Mouse (Mus musculus) C2C12 (cell line): Measurements from ENCODE around the gene Oit1. TPM values are rescaled to one million over a fixed set of nuclear protein-coding genes. Genes with fewer than 3 reads are reported as not detected.

Source experiments
- H3K27me3 ChIP-seq: one replicate; pipeline ENCODE4 v1.6.1; 2011; ENCODE audit not compliant: control insufficient read depth, insufficient read depth, insufficient read length
- H3K36me3 ChIP-seq: one replicate; pipeline ENCODE4 v1.6.1; 2011; ENCODE audit not compliant: control insufficient read depth, insufficient read depth
- H3K4me3 ChIP-seq: one replicate; pipeline ENCODE4 v1.5.1; 2011; ENCODE audit warnings: mild to moderate bottlenecking, control low read depth; ENCODE audit not compliant: poor library complexity, insufficient read depth, severe bottlenecking
- H3K79me2 ChIP-seq: one replicate; pipeline ENCODE4 v1.6.1; 2011; ENCODE audit not compliant: control insufficient read depth, insufficient read depth
- H3K79me3 ChIP-seq: one replicate; pipeline ENCODE4 v1.6.1; 2011; ENCODE audit warnings: low read depth, control low read depth
- H3ac ChIP-seq: one replicate; pipeline ENCODE3; 2011; ENCODE audit warnings: low read depth; ENCODE audit not compliant: control insufficient read depth, insufficient read length
- CEBPB ChIP-seq: IDR thresholded peaks from one replicate; pipeline ENCODE4 v1.6.1; 2011; ENCODE audit warnings: low read depth, mild to moderate bottlenecking, control low read depth, moderate library complexity
- CTCF ChIP-seq: IDR thresholded peaks from one replicate; pipeline ENCODE4 v1.5.1; 2011; ENCODE audit not compliant: control insufficient read depth, insufficient read depth, insufficient read length
- FOSL1 ChIP-seq: IDR thresholded peaks from one replicate; pipeline ENCODE4 v1.8.0; 2011; ENCODE audit warnings: mild to moderate bottlenecking, low read length; ENCODE audit not compliant: poor library complexity, insufficient read depth, severe bottlenecking
- MAX ChIP-seq: IDR thresholded peaks from one replicate; pipeline ENCODE4 v1.6.1; 2011; ENCODE audit warnings: mild to moderate bottlenecking, control low read depth
- MYOD1 ChIP-seq: IDR thresholded peaks from one replicate; pipeline ENCODE4 v1.6.1; 2011; ENCODE audit warnings: low read depth; ENCODE audit not compliant: control insufficient read depth, insufficient read length
- MYOG ChIP-seq: IDR thresholded peaks from one replicate; pipeline ENCODE4 v1.6.1; 2011; ENCODE audit not compliant: control insufficient read depth, insufficient read length; ENCODE audit errors: extremely low read depth
- USF1 ChIP-seq: IDR thresholded peaks from one replicate; pipeline ENCODE4 v1.6.1; 2011; ENCODE audit warnings: low read depth, mild to moderate bottlenecking, control low read depth, moderate library complexity
- polyA plus RNA-seq: library from polyadenylated mRNA; unstranded; fragments of >200 nt; fragmentation: generic; extraction: Trizol; gene quantifications from one replicate; pipeline ENCODE4 v1.2.1, GENCODE M21; 2012; ENCODE audit warnings: missing spikeins

Gene Oit1
- polyA plus RNA-seq, 1 experiment, result not detected

DNA sequence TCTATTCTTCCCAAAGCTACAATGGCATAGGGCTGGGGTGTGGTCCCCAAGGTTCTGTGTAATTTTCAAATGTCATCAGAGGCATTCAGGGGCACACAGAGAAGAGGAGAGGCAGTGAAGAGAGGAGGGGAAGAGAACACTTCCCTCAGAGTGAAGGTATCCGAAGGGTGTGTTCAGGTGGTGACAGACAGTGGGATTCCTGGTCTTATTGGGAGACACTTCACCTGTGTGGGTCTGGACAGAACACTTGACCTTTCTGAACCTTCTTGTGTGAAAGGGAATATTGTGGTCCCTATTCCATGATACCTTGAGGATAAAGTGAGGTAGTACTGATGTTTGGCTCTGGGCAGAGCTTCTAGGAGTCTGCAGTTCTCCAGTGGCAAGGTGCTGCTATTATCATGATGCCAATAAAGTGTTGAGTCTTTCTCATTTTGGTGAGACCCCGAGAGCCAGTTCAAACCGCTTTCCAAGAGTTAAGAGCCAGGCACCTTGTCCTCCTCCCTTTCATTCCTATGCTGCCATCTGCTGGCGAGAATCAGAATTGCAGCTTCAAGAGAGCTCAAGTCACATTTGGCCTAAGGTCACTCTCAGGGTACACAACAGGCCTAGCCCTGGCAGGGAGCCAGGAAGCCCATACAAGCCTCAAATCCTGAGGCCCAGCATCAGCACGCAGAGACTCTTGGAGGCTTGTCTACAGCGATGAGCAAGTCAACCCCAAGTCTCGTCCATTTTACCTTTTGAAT, 32.1 kb downstream of the Oit1 start:
- Histone ChIP-seq H3K79me2 (no peaks in the 10 kb centered on the region), H3K79me3 (no peaks in the 10 kb centered on the region), H3K27me3 (peaks cover 3% of the 10 kb centered on the region), H3K4me3 (no peak overlapping the region), H3K36me3 (no peaks in the 10 kb centered on the region), H3ac (no peak overlapping the region)
- TF ChIP-seq MYOG, result no peak
- TF ChIP-seq CTCF, result peak; percentile 69

- Histone ChIP-seq H3K27me3 (peaks cover 3% of the 10 kb centered on the region), H3K36me3 (no peaks in the 10 kb centered on the region), H3K79me2 (no peaks in the 10 kb centered on the region), H3K4me3 (no peak overlapping the region), H3ac (no peak overlapping the region), H3K79me3 (no peaks in the 10 kb centered on the region)
- no peak for TF ChIP-seq USF1
- TF ChIP-seq CTCF, result no peak
- no peak for TF ChIP-seq CEBPB
- TF ChIP-seq MYOD1, result no peak
- TF ChIP-seq MAX, result no peak
- no peak for TF ChIP-seq FOSL1
- TF ChIP-seq MYOG, result no peak
Observed at GRCm38 (mm10) chr14:8345566-8345965, 33.0 kb downstream of the Oit1 start.

- H3K79me2 ChIP-seq, result no peaks in the 10 kb centered on the region
Observed at GRCm38 (mm10) chr14:8342509-8343106, 35.9 kb downstream of the Oit1 start.

DNA sequence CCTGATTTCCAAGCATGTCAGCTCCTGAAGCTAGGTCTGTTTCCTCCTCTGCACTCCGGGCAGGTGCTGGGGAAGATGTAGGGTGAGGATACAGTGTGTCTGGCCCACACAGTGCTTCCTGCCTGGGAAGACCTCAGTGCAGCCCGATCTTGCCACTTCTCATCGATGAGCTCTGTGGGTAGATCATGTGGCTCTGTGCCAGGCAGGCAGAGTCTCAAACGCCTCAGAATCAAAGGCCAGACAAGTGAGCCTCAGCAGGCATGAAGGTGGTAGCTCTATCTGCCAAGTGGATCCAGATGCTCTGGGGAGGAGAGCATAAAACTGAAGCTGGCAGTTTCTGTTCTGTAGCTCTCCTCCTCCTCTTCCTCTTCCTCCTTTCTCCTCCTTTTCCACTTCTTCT, 38.3 kb downstream of the Oit1 start:
- no peaks in the 10 kb centered on the region for H3K36me3 ChIP-seq
- H3K27me3 ChIP-seq, result peaks cover 3% of the 10 kb centered on the region
- H3K79me3 ChIP-seq, result no peaks in the 10 kb centered on the region
- TF ChIP-seq MYOG (no peak), FOSL1 (no peak)
- no peaks in the 10 kb centered on the region for H3K79me2 ChIP-seq
- no peak overlapping the region for H3K4me3 ChIP-seq
- no peak overlapping the region for H3ac ChIP-seq

More at GRCm38 (mm10) chr14:8342509-8343106, 35.9 kb downstream of the Oit1 start:
- H3K79me3 ChIP-seq, result no peaks in the 10 kb centered on the region
- peaks cover 3% of the 10 kb centered on the region for H3K27me3 ChIP-seq
- no peak overlapping the region for H3K4me3 ChIP-seq
- no peak overlapping the region for H3ac ChIP-seq
- TF ChIP-seq MAX (no peak), MYOG (no peak), FOSL1 (no peak), CEBPB (no peak), USF1 (no peak), MYOD1 (no peak), CTCF (no peak)
- H3K36me3 ChIP-seq, result no peaks in the 10 kb centered on the region

- no peak overlapping the region for H3K4me3 ChIP-seq
- no peaks in the 10 kb centered on the region for H3K36me3 ChIP-seq
- TF ChIP-seq USF1 (no peak), MAX (no peak), CEBPB (no peak), MYOD1 (no peak), MYOG (no peak), FOSL1 (no peak), CTCF (no peak)
- H3K27me3 ChIP-seq, result no peaks in the 10 kb centered on the region
- H3K79me3 ChIP-seq, result no peaks in the 10 kb centered on the region
- H3ac ChIP-seq, result no peak overlapping the region
- H3K79me2 ChIP-seq, result no peaks in the 10 kb centered on the region
Observed at GRCm38 (mm10) chr14:8335947-8336346, 42.6 kb downstream of the Oit1 start.

GRCm38 (mm10) chr14:8334511-8334910, 44.0 kb downstream of the Oit1 start:
- H3K79me2 ChIP-seq, result no peaks in the 10 kb centered on the region
- H3K79me3 ChIP-seq, result no peaks in the 10 kb centered on the region
- H3K27me3 ChIP-seq, result no peaks in the 10 kb centered on the region
- TF ChIP-seq CTCF (no peak), CEBPB (no peak), FOSL1 (no peak)
- no peak overlapping the region for H3K4me3 ChIP-seq
- H3ac ChIP-seq, result no peak overlapping the region
- no peaks in the 10 kb centered on the region for H3K36me3 ChIP-seq
